Mouse (Mus musculus) right cerebral cortex, adult 2 months (tissue): ENCODE measurements around the gene Cpsf4l.
A peak's percentile ranks its signal among the peaks of the same experiment; 100 is the strongest.

Experiments used
- DNase-seq, 2 experiments: peaks; one replicate each; pipeline ENCODE4 v3.0.0; 2021 to 2022; ENCODE audit warnings: low spot score in 2 of 2

Gene Cpsf4l

DNA sequence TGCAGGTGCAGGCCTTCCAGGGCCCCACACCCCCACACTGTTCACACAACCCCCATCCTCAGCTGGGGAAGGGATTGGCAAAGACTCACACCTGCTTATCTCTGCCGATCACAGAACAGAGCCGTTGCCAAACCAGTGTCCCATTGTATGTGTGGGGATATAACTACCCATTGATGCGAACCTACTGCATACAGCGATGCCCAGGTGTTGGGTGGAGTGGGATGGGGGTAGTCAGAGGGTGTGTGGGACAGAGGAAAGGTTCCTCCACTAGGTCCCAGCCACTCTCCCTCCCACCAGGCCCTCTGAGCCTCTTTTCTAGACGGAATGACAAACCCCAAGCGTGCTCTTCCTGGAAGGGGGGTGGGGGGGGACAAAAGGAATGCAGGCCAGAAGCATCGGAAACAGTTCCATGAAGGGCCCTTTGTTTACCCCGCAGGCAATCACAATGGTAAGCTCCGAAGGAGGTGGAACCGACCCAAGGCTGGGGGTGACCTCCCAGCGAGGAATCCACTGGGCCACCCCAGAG is at the start of gene Cpsf4l:
Cpsf4l (minus strand) TSS at position 287 of the 526 bp plus-strand sequence.
- DNase-seq: no peak

DNA sequence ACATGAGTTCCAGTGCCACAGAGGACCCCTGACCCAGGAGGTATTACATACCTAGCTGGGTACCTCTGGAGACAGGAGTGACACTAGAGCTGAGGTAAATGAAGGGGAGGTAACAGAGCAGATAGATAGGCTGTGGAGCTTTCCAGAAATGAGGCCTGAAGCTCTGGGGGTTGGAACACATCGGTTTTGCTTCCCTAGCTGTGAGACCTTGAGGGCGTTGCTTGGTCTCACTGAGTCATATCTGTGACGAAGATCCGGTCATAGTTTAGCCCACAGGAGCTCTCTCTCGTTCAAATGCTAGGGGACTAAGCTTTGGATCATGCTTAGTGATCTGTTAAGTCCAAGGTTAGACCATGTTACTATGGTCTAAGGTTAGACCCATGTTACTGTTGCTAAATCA is 49.0 kb upstream of the Cpsf4l start:
- DNase-seq: no peak

DNA sequence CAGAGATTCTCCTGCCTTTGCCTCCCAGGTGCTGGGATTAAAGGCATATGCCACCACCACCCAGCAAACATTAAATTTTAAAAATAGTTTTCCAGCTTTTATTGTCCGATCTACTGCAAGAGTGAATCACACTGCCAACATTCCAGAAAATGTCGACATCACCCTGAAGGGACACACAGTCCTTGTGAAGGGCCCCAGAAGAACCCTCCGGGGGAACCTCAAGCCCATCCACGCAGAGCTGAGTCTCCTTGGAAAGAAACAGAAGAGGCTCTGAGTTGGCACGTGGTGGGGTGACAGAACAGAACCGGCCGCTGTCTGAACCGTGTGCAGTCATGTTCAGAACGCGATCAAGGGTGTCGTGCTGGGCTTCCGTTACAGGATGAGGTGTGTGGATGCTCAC is 46.8 kb upstream of the Cpsf4l start:
- no peak for DNase-seq

DNA sequence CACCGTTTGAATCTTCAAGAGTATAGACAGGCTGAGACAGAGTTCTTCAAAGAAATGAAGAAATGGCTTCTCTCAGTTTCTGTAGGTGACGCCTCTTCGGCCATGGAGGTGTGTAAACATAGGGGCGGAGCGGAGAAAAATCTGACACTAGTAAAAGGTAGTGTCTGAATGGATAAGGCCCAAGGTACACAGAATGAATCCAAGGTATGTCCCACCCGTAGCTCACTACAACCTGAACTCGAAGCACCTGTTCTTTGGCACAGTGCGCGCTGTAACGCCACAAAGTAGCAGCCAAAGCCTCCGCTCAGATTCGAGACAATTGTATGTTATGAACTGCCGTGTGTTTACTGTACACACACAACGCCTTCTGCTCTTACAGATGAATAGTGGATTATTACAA is 46.1 kb upstream of the Cpsf4l start:
- DNase-seq: no peak

DNA sequence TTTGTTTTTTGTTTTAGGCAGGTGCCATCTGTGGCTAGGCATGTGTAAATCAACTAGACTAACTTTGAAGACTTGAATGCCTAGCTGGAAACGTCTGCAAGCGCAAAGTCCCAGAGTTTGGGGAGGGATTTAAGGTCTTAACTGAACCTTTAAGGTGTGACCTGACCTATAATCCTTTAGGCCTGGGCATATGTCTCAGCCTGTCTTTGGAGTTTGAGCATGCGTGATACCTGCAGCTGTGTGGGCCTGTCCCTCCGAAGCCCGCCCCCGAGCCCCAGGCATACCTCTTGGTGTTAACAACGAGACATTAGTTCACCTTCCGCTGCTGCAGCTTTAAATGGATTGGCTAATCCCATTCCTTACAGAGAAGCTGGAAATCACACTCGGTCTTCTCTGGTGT is 45.0 kb upstream of the Cpsf4l start:
- DNase-seq: no peak

DNA sequence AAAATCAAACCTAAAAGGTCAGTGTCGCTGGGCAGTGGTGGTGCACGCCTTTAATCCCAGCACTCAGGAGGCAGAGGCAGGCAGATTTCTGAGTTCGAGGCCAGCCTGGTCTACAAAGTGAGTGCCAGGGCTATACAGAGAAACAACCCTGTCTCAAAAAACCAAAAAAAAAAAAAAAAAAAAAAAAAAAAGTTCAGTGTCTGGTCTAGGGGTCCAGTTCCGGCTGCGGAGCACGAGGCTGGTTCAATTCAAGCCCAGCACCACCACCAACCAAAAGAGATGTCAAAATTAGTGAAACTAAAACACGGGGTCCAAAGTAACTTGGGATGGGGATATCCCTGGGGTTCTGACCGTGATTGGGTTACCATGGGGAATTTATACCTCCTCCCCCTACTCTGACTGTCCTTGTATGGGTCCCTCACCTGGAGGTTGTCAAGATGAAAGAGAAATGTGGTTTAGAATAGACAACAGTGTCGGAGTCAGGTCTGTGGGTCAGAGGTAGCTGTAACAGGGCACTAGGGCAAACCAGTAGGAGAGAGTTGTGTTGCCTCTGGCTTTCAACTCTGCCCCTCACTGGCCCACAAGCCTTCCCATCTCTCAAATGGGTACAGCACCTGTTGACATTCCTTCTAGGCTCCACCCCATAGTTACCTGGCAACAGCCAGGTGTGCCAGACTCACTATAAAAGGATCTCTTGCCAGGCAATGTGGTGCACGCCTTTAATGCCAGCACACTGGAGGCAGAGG is 43.0 kb upstream of the Cpsf4l start:
- no peak for DNase-seq

DNA sequence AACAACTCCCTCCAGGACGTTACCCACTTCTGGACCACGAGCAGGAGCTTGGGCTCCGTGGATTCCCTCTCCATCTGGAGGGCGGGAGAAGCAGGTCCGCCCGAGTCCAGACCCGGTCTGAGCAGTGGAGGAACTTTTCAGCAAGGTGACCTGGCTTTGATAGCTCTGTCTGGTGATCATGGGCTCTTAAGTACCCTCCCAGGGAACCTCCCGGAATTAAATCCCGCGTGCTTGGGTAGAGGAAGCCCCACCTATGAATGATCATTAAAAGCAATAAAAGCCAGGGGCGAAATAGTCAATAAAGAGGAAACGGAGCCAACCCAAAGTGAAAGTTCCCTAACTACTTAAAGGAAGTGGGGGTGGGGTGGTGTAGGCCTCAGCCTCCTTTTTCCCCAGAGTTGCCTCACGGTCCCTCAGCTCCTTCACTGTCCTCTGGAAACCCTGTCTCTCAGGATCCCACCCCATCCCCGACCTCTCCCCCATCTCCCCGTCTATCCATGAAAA is 42.4 kb upstream of the Cpsf4l start:
- DNase-seq: no peak

DNA sequence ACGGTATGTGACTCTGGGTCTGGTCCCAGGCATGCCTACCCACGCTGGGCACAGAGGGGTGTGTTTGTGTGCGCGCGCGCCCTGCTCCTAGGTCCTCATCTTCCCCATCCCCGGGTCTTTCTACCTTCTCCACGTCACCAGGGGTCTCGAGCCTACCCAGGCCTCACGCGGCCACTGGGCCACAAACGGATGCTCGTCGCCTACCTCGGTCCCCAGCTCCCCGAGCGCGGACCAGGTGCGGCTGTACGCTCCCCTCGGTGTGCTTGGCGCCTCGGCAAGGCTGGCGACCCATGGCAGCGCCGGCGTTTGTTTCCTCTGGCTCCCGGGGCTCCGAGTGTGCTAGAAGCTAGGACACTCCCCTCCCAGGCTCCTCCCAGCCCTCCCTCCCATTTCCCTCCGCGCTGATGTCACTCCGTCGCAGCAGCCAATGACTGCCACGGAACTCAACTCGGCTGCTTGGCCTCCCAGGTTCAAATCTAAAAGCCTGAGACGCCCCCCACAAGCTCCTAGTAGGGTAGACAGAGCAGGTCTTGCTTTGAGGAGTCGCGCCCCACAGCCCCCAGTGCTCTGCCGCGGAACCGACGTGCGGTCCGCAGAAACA is 41.8 kb upstream of the Cpsf4l start, which contains the start of gene Cdc42ep4:
Cdc42ep4 (minus strand) TSS at position 398 of the 601 bp plus-strand sequence.
- peak; percentile 66 to 73 for DNase-seq

DNA sequence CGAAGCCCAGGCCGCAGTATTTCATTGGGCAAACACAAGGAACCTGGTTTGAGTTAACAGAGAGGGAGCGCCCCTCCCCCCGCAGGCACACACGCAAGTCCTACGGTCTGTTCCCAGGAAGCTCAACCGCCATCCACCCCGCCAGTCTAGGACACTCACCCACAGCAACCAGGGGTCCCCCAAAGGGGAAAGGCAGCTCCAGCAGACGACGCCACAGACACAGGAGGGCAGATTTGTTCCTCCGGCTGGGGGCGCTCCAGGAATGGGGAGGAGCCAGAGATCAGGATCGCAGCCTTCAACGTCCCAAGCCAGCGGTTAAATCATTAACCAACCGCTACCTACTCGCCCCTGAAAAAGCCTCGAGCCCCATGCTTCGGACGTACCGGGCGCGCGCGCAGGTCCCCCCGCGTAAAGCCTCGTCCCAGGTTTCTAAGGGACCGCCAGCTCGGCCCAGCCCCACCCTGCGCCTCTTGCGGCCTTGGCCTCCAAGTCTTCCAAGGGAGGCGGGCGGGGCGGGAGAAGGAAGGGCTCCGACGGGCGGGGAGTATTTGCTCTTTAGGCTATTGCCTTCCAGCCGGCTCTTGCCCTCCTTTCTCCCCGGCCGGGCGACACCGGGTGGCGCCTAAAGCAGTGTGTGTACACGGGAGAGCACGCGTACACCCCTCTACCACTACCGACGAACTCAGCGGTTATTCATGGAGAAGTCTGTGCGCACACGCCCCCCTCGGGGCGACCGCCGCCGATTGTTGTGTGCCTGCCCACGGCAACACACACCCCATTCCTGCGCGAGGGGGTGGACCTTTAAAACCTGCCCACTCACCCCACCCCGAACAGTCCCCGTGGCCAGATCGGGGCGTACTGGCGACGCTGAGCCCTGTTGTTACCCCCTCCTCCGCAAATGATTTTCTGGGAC is 41.0 kb upstream of the Cpsf4l start:
- DNase-seq: peak; percentile 44 to 46

DNA sequence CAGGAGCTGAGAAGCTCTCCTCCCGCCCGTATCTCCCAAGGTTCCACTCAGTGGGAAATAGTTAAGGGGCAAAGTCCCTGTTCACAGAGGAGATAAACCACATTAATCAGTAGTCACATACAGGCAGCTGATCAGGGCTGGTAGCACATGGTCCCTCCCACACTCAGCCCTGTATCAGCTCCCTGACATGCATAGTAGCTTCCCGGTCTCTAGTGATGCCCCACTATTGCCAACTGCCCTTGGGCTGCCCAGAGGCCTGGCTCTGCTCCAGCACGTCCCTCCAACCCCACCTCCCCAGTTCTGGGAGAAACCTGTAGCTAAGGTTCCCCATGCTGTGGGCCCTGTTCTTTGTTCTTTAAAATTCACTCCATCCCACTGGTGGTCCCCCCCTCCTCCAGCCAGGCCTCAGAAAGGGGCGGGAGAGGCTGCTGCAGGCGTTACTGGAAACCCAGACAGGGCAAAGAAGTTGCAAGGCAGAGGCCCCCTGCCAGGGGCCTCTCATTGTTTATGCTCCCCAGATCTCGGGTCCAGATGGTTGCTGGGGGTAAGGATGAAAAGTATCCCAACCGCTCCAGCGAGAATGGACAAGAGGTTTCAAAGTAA is 40.0 kb upstream of the Cpsf4l start:
- no peak for DNase-seq

DNA sequence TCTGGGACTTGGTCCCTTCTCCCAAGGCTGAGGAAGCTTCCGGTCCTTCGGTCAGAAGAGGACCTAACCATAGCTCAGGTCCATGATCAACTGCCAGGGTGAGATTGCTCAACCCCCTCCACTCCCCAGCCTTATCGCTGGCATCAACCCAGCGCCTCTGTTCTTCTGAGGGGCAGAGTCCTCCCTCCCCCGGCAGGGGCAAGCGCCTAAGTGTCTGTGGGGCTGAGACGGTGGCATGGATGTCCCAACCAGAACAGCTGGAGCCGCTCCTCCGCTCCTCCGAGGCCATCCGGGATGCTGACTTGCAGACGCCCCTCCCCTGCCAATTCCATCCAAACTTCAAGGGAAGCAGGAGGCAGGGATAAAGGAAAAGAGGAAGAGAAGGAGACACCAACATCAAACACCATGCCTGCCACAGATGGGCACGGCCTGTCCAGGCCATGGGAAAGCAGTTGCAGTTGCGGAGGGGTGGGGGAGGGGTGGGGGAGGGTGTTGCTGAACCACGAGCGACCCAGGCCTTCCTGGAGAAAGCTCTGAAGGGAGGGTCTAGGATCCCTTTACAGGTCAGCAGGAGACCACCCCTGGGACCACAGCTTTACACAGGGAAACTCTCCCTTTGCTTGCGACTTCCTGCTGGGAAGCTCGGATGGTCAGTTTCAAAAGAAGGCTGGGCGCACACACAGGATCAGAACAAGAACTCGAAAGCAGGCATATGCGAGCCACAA is 39.1 kb upstream of the Cpsf4l start:
- no peak for DNase-seq

DNA sequence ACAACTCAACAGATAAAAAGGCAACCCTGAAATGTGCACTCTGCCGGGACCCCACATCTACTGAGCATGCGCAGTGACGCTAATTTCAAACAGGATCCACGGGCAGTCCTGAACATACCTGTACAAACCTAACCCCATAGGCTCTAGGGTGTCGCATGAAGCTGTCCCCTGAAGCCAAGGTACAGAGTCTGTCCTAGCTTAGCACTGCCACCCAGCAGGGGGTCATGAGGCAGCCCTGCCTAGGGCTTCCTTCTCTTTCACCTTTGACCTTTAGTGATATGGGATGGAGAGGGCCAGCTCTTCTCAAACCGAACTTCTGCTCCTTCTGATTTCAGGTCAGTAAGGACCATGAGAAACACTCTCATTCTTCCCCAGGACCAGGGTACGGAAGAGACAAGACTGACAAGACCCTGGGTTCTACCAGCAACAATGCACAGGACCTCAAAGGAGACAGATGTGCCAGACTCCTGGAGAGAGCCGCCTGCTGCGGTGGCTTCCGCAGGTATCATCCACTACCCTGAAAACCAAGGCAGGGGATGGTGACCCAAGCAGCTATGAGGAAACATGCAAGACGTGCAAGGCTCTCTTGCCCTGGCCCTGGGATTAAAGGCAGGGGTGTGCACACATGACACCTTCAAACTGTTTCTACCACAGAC is 38.0 kb upstream of the Cpsf4l start:
- no peak for DNase-seq

DNA sequence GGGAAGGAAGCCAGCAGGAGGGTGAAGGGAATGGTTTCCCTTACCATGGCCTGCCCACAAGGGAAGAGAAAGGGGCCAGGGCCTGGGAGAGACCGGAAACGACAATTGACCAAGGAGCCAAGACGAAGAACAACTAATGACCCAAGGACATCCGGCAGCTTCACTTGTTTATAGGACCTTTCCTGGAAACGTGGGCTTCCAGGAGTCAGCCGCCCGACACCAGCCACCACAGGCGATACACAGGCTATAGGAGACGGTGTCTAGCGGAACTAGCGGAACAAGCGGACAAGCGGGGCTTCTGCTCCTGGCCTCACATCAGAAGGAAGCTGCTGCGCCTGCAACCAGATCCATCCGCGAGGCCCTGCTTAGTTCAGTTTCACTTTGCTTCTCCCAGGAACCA is 37.2 kb upstream of the Cpsf4l start:
- DNase-seq: no peak

DNA sequence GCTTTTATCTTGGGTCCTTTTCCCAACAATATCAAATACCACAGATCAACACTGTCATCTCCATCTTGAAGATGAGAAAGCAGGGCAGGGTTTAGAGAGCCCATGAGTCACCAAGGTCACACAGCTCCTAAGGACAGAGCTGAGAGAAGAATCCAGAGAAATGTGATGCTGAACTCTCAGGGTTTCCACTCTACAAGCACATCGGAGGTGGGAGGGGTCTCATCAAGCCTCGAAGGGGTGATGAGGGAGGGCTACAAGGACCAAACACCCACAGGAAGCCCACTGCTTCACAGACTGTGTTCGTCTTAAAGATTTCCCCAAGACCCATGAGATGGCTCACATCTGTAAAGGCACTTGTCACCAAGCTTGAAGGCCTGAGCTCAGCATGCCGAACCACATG is 36.1 kb upstream of the Cpsf4l start:
- DNase-seq: no peak

DNA sequence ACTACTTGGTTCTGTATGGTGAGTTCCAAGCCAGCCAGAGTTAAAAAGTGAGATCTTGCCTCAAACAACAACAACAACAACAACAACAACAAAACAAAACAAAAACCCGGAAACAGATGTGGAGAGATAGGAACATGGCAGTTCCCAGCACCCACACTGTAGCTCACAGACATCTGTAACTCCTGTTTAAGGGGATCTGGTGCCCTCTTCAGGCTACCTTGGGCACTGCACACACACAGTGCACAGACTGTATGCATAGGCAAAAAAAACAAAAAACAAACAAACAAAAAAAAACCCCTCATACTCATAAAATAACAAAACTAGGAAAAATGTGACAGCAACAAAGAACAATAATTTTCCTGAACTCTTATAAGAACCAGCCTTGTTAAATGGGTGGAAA is 33.2 kb upstream of the Cpsf4l start:
- DNase-seq: no peak

DNA sequence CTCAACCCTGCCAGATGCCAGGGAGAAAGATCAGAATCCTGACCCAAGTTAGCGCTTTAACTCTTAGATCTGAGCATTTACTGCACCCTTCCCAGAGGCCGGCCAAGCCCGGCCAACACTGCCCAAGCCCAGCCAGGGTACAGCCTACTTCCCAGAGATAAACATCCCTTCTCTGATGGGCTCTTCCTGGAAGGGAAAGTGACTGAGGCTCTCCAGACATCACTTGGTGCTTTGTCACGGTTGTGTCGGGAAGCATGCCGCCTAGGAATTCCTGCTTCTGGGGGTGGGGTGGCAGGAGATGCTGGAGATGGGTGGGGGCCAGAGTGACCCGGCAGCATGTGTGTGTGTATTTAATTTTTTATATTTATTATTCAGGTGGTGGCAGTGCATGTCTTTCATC is 30.3 kb upstream of the Cpsf4l start:
- DNase-seq: no peak

DNA sequence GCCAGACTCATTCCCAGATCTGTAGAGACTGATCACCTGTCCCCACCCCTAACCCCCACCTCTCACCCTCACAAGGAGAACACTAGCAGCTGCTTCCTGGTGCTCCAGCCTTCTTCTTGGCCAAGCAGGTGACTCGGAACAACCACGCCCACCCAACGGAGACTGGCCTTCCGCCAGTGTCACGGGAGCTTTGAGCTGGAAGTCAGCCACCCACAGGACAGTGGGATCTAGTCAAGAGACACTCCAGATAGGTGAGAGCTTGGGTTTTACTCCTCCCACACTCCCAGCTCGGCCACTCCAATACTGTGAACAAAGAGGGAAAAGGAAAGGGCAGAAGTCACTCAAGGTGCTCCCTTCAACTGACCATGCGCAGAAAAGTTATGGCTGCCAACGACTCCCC is 29.4 kb upstream of the Cpsf4l start:
- DNase-seq: no peak

DNA sequence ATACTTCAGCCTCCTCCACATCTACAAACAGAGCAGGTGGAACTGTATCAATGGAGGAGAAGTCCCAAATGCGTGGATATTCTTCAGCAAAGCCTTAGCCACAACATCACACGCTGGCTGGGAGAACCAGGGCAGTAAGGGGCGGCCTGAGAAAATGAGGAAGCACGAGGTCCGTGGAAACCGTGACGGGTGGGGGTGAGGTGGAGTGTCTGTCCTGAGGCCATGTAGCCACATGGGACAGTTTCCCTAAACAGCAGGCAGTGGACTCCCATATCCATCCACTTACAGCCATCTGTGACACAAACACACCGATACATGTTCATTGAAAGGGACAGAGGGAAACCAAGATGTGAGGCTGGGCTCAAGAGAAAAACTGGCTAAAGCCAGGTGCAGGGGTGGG is 28.1 kb upstream of the Cpsf4l start:
- DNase-seq: no peak

DNA sequence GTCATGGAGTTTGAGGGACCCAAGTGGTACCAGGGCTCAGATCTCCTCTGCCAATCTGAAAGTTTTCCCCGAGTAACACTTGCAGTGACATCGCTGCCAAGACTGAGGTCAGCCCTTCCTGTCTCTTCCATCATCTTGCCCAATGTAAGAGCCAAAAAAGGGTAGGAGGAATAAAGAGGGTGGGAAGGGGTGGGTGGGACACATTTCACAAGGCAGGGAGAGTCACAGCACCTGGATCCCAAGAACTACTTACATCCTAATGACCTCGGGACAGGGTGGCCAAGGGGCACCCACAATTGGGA is 27.7 kb upstream of the Cpsf4l start:
- no peak for DNase-seq

DNA sequence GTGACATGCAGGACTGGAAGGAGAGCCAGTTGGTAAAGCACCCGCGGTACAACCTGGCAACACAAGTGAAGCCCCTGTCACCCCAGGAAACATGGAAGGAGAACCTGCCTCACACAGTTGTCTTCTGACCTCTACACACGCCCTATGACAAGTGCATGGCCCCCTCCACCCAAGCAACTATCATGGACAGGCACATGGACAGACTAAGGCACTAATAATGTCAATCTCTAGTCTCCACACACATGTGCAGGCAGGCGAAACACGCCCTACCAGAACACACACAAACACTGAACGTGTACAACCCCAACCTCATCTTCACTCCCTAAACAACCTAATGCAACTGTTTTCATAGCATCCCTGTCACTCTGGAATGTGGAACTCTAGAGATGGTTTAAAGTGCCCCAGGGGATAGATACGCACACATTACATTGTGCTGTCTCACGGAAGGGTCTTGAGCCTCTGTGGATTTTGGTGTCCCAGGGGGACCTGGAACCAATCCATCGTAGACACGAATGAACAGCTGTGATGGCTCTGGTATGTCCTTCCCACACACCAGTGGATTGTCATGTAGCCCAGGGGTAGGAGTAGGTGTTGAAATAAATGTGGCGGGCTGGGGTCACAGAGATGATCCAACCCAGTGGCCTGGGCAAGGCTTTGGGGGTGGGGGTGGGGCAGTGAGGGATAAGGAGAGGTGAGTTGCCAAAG is 27.2 kb upstream of the Cpsf4l start:
- DNase-seq: no peak
